Mouse (Mus musculus) G1E (cell line): ENCODE results near the gene Cerk. TPM values are rescaled to one million over a fixed set of nuclear protein-coding genes. Genes with fewer than 3 reads are reported as not detected.
"Not testable (repeated sequence)": the region's sequence is repeated elsewhere in the genome, so short reads cannot be mapped to it uniquely, and the experiment has no call there.

Experiments used
- ATAC-seq: 2 replicates; pipeline ENCODE4 v1.8.0; 2016; ENCODE audit warnings: mild to moderate bottlenecking; ENCODE audit not compliant: insufficient number of reproducible peaks, poor library complexity, low FRiP score, severe bottlenecking; ENCODE audit errors: extremely low read depth
- DNase-seq: peaks from one replicate; pipeline ENCODE4 v3.0.0; 2012; ENCODE audit warnings: low spot score
- H3K27me3 ChIP-seq: 2 replicates; pipeline ENCODE4 v1.6.1; 2012; ENCODE audit warnings: mild to moderate bottlenecking, low read length, inconsistent platforms; ENCODE audit not compliant: insufficient read depth
- H3K36me3 ChIP-seq: replicated peaks from 2 replicates; pipeline ENCODE3; 2012; ENCODE audit warnings: mild to moderate bottlenecking, inconsistent platforms
- H3K4me1 ChIP-seq: 2 replicates; pipeline ENCODE4 v1.6.1; 2012; ENCODE audit warnings: low read depth, low read length, inconsistent platforms, mixed read lengths; ENCODE audit not compliant: insufficient read depth
- H3K4me3 ChIP-seq: 2 replicates; pipeline ENCODE4 v1.5.1; 2012; ENCODE audit warnings: low read depth, mild to moderate bottlenecking, inconsistent platforms, low read length, moderate library complexity, mixed read lengths
- H3K9me3 ChIP-seq: replicated peaks from 2 replicates; pipeline ENCODE4 v1.6.1; 2012; ENCODE audit warnings: inconsistent platforms
- CTCF ChIP-seq: IDR thresholded peaks from 2 replicates; pipeline ENCODE4 v1.5.1; 2012; ENCODE audit warnings: low read depth, low read length, inconsistent platforms, mixed read lengths
- GATA1 ChIP-seq: IDR thresholded peaks from 2 replicates; pipeline ENCODE4 v1.6.1; 2012; ENCODE audit warnings: borderline replicate concordance, low read length, inconsistent platforms, mixed read lengths
- GATA2 ChIP-seq: IDR thresholded peaks from 2 replicates; pipeline ENCODE4 v1.6.1; 2012; ENCODE audit warnings: low read depth, low read length, inconsistent platforms, borderline replicate concordance
- POLR2AphosphoS5 ChIP-seq: IDR thresholded peaks from 2 replicates; pipeline ENCODE4 v1.6.1; 2012; ENCODE audit warnings: low read depth, low read length, inconsistent platforms; ENCODE audit not compliant: insufficient replicate concordance
- TAL1 ChIP-seq: conservative IDR thresholded peaks from 2 replicates; pipeline ENCODE4 v1.6.1; 2012; ENCODE audit warnings: low read depth, low read length, inconsistent platforms, mixed read lengths
- polyA plus RNA-seq: library from polyadenylated mRNA; stranded (reverse); fragments of >175 nt; gene quantifications from 2 replicates; pipeline ENCODE4 v1.2.3, GENCODE M21; 2012
- total RNA-seq, 2 experiments: library from RNA; stranded (forward) in 1 of 2; stranded (reverse) in 1 of 2; fragments of 200-1000 nt in 1 of 2; fragments of >200 nt in 1 of 2; fragmentation: Nextera tagmentation in 1 of 2; gene quantifications; 2 replicates each; pipeline ENCODE4 v1.2.3; 2014 to 2017

Cerk gene
- total and polyA plus RNA-seq, 3 experiments, result 0.01 to 0.22 TPM; not detected in 1

- no peak for DNase-seq
- Histone ChIP-seq H3K4me3 (no peak overlapping the region), H3K36me3 (no peaks in the 10 kb centered on the region), H3K4me1 (no peaks in the 10 kb centered on the region), H3K9me3 (no peaks in the 10 kb centered on the region), H3K27me3 (peaks cover 13% of the 10 kb centered on the region)
- TF ChIP-seq POLR2AphosphoS5 (no peak), GATA2 (no peak), TAL1 (no peak), CTCF (no peak), GATA1 (no peak)
- ATAC-seq, result no peak
Measured at GRCm38 (mm10) chr15:86178594-86178993, 7.3 kb downstream of the Cerk start.

GRCm38 (mm10) chr15:86177703-86178251, 8.2 kb downstream of the Cerk start:
- H3K9me3 ChIP-seq, H3K4me1 ChIP-seq, ATAC-seq, H3K27me3 ChIP-seq, H3K4me3 ChIP-seq, H3K36me3 ChIP-seq, DNase-seq: not testable (repeated sequence)

- H3K4me1 ChIP-seq, result no peaks in the 10 kb centered on the region
- DNase-seq (no peak), ATAC-seq (no peak)
- TF ChIP-seq CTCF (no peak), TAL1 (no peak), GATA1 (no peak), GATA2 (no peak)
- no peaks in the 10 kb centered on the region for H3K36me3 ChIP-seq
- no peak overlapping the region for H3K4me3 ChIP-seq
- H3K9me3 ChIP-seq, result no peaks in the 10 kb centered on the region
- H3K27me3 ChIP-seq, result peaks cover 10% of the 10 kb centered on the region
Measured at GRCm38 (mm10) chr15:86176771-86177702, 8.9 kb downstream of the Cerk start.

- no peak for ATAC-seq
Measured at GRCm38 (mm10) chr15:86176166-86176565, 9.8 kb downstream of the Cerk start.

GRCm38 (mm10) chr15:86175253-86176050, 10.5 kb downstream of the Cerk start:
- Histone ChIP-seq H3K4me1 (no peaks in the 10 kb centered on the region), H3K4me3 (no peak overlapping the region), H3K9me3 (no peaks in the 10 kb centered on the region), H3K27me3 (peaks cover 10% of the 10 kb centered on the region), H3K36me3 (no peaks in the 10 kb centered on the region)
- TF ChIP-seq POLR2AphosphoS5, result no peak
- no peak for TF ChIP-seq GATA1
- no peak for TF ChIP-seq GATA2
- no peak for TF ChIP-seq CTCF
- no peak for TF ChIP-seq TAL1
- DNase-seq (no peak), ATAC-seq (no peak)

More at GRCm38 (mm10) chr15:86176166-86176565, 9.8 kb downstream of the Cerk start:
- Histone ChIP-seq H3K27me3 (peaks cover 10% of the 10 kb centered on the region), H3K4me3 (no peak overlapping the region), H3K4me1 (no peaks in the 10 kb centered on the region), H3K36me3 (no peaks in the 10 kb centered on the region), H3K9me3 (no peaks in the 10 kb centered on the region)
- DNase-seq, result no peak
- no peak for TF ChIP-seq CTCF
- no peak for TF ChIP-seq POLR2AphosphoS5
- no peak for TF ChIP-seq TAL1
- TF ChIP-seq GATA2, result no peak

DNA sequence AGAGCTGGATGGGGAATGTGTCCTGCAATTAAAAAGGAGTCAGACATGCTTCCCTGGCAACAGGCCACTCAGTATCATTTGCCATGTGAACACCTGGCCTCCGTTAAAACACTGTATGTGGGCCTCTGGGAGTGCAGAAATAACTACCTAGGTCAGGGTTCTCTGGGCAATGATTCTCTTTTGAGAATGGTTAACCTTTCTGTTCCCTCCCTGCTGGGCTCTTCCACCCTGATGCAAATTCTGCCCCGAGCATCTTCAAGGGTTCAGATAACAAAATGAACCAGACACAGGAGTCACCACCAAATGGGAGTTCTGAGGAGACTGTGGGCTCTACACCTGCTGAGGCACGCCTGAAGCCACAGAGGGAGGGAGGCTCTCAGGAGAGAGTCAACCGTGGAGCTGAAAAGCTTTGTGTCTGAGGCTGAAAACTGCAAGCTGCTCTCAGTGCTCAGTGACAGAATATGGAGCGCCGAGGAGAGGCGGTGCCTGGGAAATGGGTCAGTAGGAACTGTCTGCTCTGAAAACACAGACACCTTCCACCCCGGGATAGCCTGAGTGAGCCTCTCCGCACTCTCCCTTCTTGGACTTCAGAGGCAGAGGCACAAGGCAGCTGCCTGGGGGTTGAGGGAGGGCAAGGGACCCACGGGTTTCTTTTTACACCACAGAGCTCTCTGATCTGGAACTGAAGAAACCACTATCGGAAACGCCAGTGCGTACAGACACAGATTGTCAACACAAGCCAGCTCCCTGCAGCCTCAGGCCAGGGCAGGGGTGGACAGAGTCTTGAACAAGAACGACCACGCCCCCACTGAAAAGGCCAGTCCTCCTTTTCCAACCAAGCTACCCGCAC, 12.6 kb downstream of the Cerk start:
- peaks cover under 1% of the 10 kb centered on the region; the same call in 1 of the 2 replicates for H3K4me1 ChIP-seq
- H3K9me3 ChIP-seq, result no peaks in the 10 kb centered on the region
- H3K36me3 ChIP-seq, result no peaks in the 10 kb centered on the region
- H3K27me3 ChIP-seq, result peaks cover 15% of the 10 kb centered on the region
- H3K4me3 ChIP-seq, result no peak overlapping the region
- ATAC-seq (no peak), DNase-seq (no peak)
- TF ChIP-seq GATA1, result no peak
- no peak for TF ChIP-seq TAL1
- TF ChIP-seq GATA2, result no peak
- TF ChIP-seq POLR2AphosphoS5, result no peak
- TF ChIP-seq CTCF, result no peak
